Mouse (Mus musculus) MEL (cell line): ENCODE measurements around the gene Otogl. TPM values are rescaled to one million over a fixed set of nuclear protein-coding genes. Genes with fewer than 3 reads are reported as not detected.

Experiments
- DNase-seq: peaks from one replicate; pipeline ENCODE4 v3.0.0; 2011; ENCODE audit warnings: low read depth, low spot score
- H3K27ac ChIP-seq: 2 replicates; pipeline ENCODE4 v1.5.1; 2012; ENCODE audit warnings: low read depth, mild to moderate bottlenecking, control low read depth, low read length, moderate library complexity; ENCODE audit not compliant: control insufficient read depth
- H3K27me3 ChIP-seq, 2 experiments: fragments of 150-350 bp in 1 of 2; sonication (generic) in 1 of 2; 2 replicates each; pipeline ENCODE4 v1.6.1; 2012; ENCODE audit warnings: low read length in 2 of 2, mild to moderate bottlenecking in 2 of 2, improper control_type of control experiment in 1 of 2, moderate library complexity in 1 of 2; ENCODE audit not compliant: insufficient read depth in 2 of 2, control insufficient read depth in 1 of 2
- H3K36me3 ChIP-seq, 2 experiments: 2 replicates each; pipeline ENCODE4 v1.6.1; 2012 to 2014; ENCODE audit warnings: low read length in 2 of 2, improper control_type of control experiment in 1 of 2, inconsistent platforms in 1 of 2, mild to moderate bottlenecking in 1 of 2; ENCODE audit not compliant: insufficient read depth in 2 of 2, control insufficient read depth in 1 of 2
- H3K4me1 ChIP-seq, 2 experiments: fragments of 150-350 bp in 1 of 2; sonication (generic) in 1 of 2; 2 replicates each; pipeline ENCODE4 v1.6.1; 2012; ENCODE audit warnings: low read length in 2 of 2, improper control_type of control experiment in 1 of 2, mild to moderate bottlenecking in 1 of 2; ENCODE audit not compliant: insufficient read depth in 2 of 2, control insufficient read depth in 1 of 2
- H3K4me3 ChIP-seq, 2 experiments: fragments of 150-350 bp in 1 of 2; sonication (generic) in 1 of 2; 2 replicates each; pipeline ENCODE4 v1.5.1; 2012; ENCODE audit warnings: low read depth in 2 of 2, low read length in 2 of 2, mild to moderate bottlenecking in 2 of 2, moderate library complexity in 2 of 2, control low read depth in 1 of 2, improper control_type of control experiment in 1 of 2; ENCODE audit not compliant: control insufficient read depth in 1 of 2, insufficient read depth in 1 of 2
- H3K79me2 ChIP-seq: 2 replicates; pipeline ENCODE4 v1.6.1; 2012; ENCODE audit warnings: mild to moderate bottlenecking, low read length, moderate library complexity; ENCODE audit not compliant: control insufficient read depth, poor library complexity, insufficient read depth
- H3K9ac ChIP-seq: 2 replicates; pipeline ENCODE4 v1.6.1; 2012; ENCODE audit warnings: low read depth, mild to moderate bottlenecking, control low read depth, low read length, moderate library complexity; ENCODE audit not compliant: control insufficient read depth, poor library complexity, severe bottlenecking
- H3K9me3 ChIP-seq: fragments of 150-350 bp; sonication (generic); replicated peaks from 2 replicates; pipeline ENCODE4 v1.6.1; 2012; ENCODE audit warnings: mild to moderate bottlenecking, low read length, improper control_type of control experiment, moderate library complexity; ENCODE audit not compliant: insufficient read depth
- CHD2 ChIP-seq: IDR thresholded peaks from 2 replicates; pipeline ENCODE4 v1.6.1; 2011; ENCODE audit warnings: low read length, improper control_type of control experiment
- ETS1 ChIP-seq: IDR thresholded peaks from 2 replicates; pipeline ENCODE4 v1.6.1; 2012; ENCODE audit warnings: low read depth, mild to moderate bottlenecking, inconsistent platforms, low read length, improper control_type of control experiment, moderate library complexity
- GATA1 ChIP-seq: IDR thresholded peaks from 2 replicates; pipeline ENCODE4 v1.6.1; 2011; ENCODE audit warnings: low read depth, low read length, improper control_type of control experiment
- JUND ChIP-seq: IDR thresholded peaks from 2 replicates; pipeline ENCODE4 v1.6.1; 2011; ENCODE audit warnings: low read depth, mild to moderate bottlenecking, improper control_type of control experiment, low read length
- KAT2A ChIP-seq: conservative IDR thresholded peaks from 2 replicates; pipeline ENCODE4 v1.6.1; 2012; ENCODE audit warnings: low read depth, low read length, improper control_type of control experiment, inconsistent platforms
- MAFK ChIP-seq: IDR thresholded peaks from 2 replicates; pipeline ENCODE4 v1.6.1; 2011; ENCODE audit warnings: low read depth, mild to moderate bottlenecking, low read length, improper control_type of control experiment, borderline replicate concordance
- MAX ChIP-seq: IDR thresholded peaks from 2 replicates; pipeline ENCODE4 v1.6.1; 2011; ENCODE audit warnings: low read length, improper control_type of control experiment
- MAZ ChIP-seq: IDR thresholded peaks from 2 replicates; pipeline ENCODE4 v1.6.1; 2012; ENCODE audit warnings: low read depth, mild to moderate bottlenecking, inconsistent platforms, low read length, improper control_type of control experiment
- MYC ChIP-seq: IDR thresholded peaks from 2 replicates; pipeline ENCODE4 v1.6.1; 2011; ENCODE audit warnings: low read depth, mild to moderate bottlenecking, low read length, improper control_type of control experiment, moderate library complexity
- NELFE ChIP-seq: IDR thresholded peaks from 2 replicates; pipeline ENCODE4 v1.6.1; 2011; ENCODE audit warnings: low read depth, low read length, improper control_type of control experiment
- POLR2A ChIP-seq, 2 experiments: IDR thresholded peaks; 2 replicates each; pipeline ENCODE4 v1.6.1; 2011 to 2012; ENCODE audit warnings: low read length in 2 of 2, mild to moderate bottlenecking in 2 of 2, control low read depth in 1 of 2, improper control_type of control experiment in 1 of 2, low read depth in 1 of 2, moderate library complexity in 1 of 2; ENCODE audit not compliant: control insufficient read depth in 1 of 2, insufficient read depth in 1 of 2, poor library complexity in 1 of 2
- POLR2AphosphoS5 ChIP-seq: IDR thresholded peaks from 2 replicates; pipeline ENCODE4 v1.6.1; 2012; ENCODE audit warnings: low read depth, borderline replicate concordance, mild to moderate bottlenecking, inconsistent platforms, low read length, moderate library complexity, mixed read lengths
- TAL1 ChIP-seq: IDR thresholded peaks from 2 replicates; pipeline ENCODE4 v1.6.1; 2012; ENCODE audit warnings: mild to moderate bottlenecking, inconsistent platforms, low read length, moderate library complexity, mixed read lengths
- TBP ChIP-seq: IDR thresholded peaks from 2 replicates; pipeline ENCODE4 v1.8.0; 2011; ENCODE audit warnings: low read depth, low read length, improper control_type of control experiment
- USF2 ChIP-seq, 2 experiments: IDR thresholded peaks; 2 replicates each; pipeline ENCODE4 v1.6.1; 2011 to 2012; ENCODE audit warnings: improper control_type of control experiment in 2 of 2, low read length in 2 of 2, borderline replicate concordance in 1 of 2, inconsistent platforms in 1 of 2, low read depth in 1 of 2, mild to moderate bottlenecking in 1 of 2; ENCODE audit not compliant: insufficient read depth in 1 of 2
- ZNF384 ChIP-seq: IDR thresholded peaks from 2 replicates; pipeline ENCODE4 v1.6.1; 2012; ENCODE audit warnings: low read depth, mild to moderate bottlenecking, inconsistent platforms, low read length, improper control_type of control experiment
- polyA plus RNA-seq, 2 experiments: library from polyadenylated mRNA; stranded (reverse) in 1 of 2; unstranded in 1 of 2; fragments of >175 nt in 1 of 2; fragments of >200 nt in 1 of 2; gene quantifications; 2 replicates each; pipeline versions ENCODE4 v1.2.1 to v1.2.4; 2012; ENCODE audit warnings: low replicate concordance in 2 of 2, low read depth in 1 of 2; ENCODE audit not compliant: insufficient read length in 2 of 2, insufficient read depth in 1 of 2, missing spikeins in 1 of 2
- total RNA-seq: library from RNA; depleted of rRNA; stranded (reverse); fragments of 300-350 nt; gene quantifications from 2 replicates; pipeline ENCODE4 v1.2.3, GENCODE M21; 2012; rRNA removed

Otogl gene
- total and polyA plus RNA-seq, 3 experiments, result not detected

DNA sequence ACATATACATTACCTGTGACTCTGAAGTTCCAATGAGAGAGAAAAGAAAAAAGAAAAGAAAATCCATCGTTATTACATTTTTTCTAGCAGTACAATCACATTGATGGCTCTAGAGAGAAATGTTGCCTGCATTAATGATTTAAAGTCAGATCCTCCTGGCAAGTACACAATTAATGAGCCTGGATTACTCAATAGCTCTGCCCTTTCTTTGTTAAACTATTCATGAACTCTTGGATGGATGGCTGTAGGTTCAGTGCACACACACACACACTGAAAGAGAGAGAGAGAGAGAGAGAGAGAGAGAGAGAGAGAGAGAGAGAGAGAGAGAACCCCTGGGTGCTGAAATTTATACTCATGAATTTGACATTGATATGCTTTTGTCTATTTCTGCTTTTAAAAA lies 192.1 kb downstream of the Otogl start, which contains the start of gene Ptprq:
Gene Ptprq (minus strand): TSS at position 246 of the 400 bp plus-strand sequence.
- no peaks in the 10 kb centered on the region for H3K27me3 ChIP-seq
- TF ChIP-seq USF2 (IDR thresholded peaks at IDR 0.05; ENCODE audit: borderline replicate concordance in 1 of 2, insufficient read depth in 1 of 2, low read depth in 1 of 2, low read length in 2 of 2), result no peak
- no peak for TF ChIP-seq MAX
- TF ChIP-seq ZNF384, result no peak
- no peak for TF ChIP-seq MAFK
- no peak for TF ChIP-seq ETS1
- TF ChIP-seq CHD2, result no peak
- no peak for TF ChIP-seq NELFE
- TF ChIP-seq JUND, result no peak
- no peak for TF ChIP-seq MAZ
- TF ChIP-seq TBP, result no peak
- no peak for TF ChIP-seq POLR2AphosphoS5
- no peak for TF ChIP-seq TAL1
- no peak for TF ChIP-seq KAT2A
- TF ChIP-seq MYC, result no peak
- TF ChIP-seq POLR2A (IDR thresholded peaks at IDR 0.05; ENCODE audit: control insufficient read depth in 1 of 2, insufficient read depth in 1 of 2, low read depth in 1 of 2, low read length in 2 of 2, poor library complexity in 1 of 2), result no peak
- TF ChIP-seq GATA1, result no peak
- TF ChIP-seq, all 39 proteins: peak for 0
- no peak within 1 kb of the TSS for H3K4me3 ChIP-seq
- no peaks in the 10 kb centered on the region for H3K4me1 ChIP-seq
- no peaks in the 10 kb centered on the region for H3K36me3 ChIP-seq
- H3K9ac ChIP-seq, result no peak within 1 kb of the TSS
- no peak for DNase-seq
- H3K79me2 ChIP-seq, result no peaks in the 10 kb centered on the region
- no peak within 1 kb of the TSS for H3K27ac ChIP-seq
- no peaks in the 10 kb centered on the region for H3K9me3 ChIP-seq

Other genes with a start within 250 kb of the Otogl start
- gene Ptprq, start 192.1 kb downstream of the Otogl start, total RNA-seq, result not detected in 2 replicates
- not detected for gene Ptprq, start 192.1 kb downstream of the Otogl start, polyA plus RNA-seq